In the genomic region with DNA sequence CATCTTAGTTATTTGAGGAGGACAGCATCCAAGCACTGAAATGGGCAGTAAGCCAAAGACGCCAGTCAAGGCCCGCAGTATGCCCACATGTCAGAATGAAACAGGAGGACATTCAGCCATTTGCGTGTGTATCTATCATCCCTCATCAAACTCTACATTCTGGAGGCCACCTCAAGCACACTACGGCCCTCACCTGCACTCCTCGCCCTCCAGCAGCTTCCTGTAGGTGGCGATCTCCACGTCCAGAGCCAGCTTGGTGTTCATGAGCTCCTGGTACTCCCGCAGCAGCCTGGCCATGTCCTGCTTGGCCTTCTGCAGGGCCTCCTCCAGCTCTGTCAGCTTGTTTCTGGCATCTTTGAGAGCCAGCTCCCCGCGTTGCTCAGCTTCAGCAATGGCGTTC, we compare ENCODE assay signal across 20 mouse cellular contexts. TPM values are rescaled to one million over a fixed set of nuclear protein-coding genes. Genes with fewer than 3 reads are reported as not detected.
DNase-seq lines count a peak whose midpoint lies in the region; ATAC-seq and TF ChIP-seq lines count a peak whose summit lies in the region.
"Had no signal": no experiment of that assay in that cellular context is flagged by ENCODE, and none has a peak within 500 bp of the region (broad histone marks: within the 10 kb centered on the region; RNA-seq: fewer than 3 reads in every experiment).

No protein-coding gene starts in this region.

- 0 out of 2 replicates have a peak overlapping the region, but pooled peaks have one; percentile 14 for H3K4me2 ChIP-seq in embryonic facial prominence, embryonic 13.5 days
- no peak overlapping the region for H3K4me2 ChIP-seq in liver, embryonic 14.5 days (ENCODE audit: low read depth)
- no peak overlapping the region for H3K4me2 ChIP-seq in liver, embryonic 12.5 days
- H3K4me2 ChIP-seq in embryonic facial prominence, embryonic 15.5 days (replicated peaks) = 0 out of 2 replicates have a peak overlapping the region, but pooled peaks have one; percentile 15
- H3K4me2 ChIP-seq: heart, embryonic 13.5 days had no signal

- no peaks in the 10 kb centered on the region for H3K36me3 ChIP-seq in embryonic facial prominence, embryonic 13.5 days
- H3K36me3 ChIP-seq in embryonic facial prominence, embryonic 10.5 days (replicated peaks) = no peaks in the 10 kb centered on the region
- no peaks in the 10 kb centered on the region for H3K36me3 ChIP-seq in liver, embryonic 14.5 days (replicated peaks; ENCODE audit: control insufficient read depth, insufficient read depth, low read depth)
- no peaks in the 10 kb centered on the region for H3K36me3 ChIP-seq in liver, embryonic 12.5 days
- no peaks in the 10 kb centered on the region for H3K36me3 ChIP-seq in thymus, adult 2 months (ENCODE audit: control insufficient read depth, insufficient read depth, low read length)
- H3K36me3 ChIP-seq in embryonic facial prominence, embryonic 15.5 days = no peaks in the 10 kb centered on the region
- H3K36me3 ChIP-seq: heart, embryonic 13.5 days; hindbrain, embryonic 10.5 days had no signal

- TF ChIP-seq POLR2A in thymus, adult 2 months (IDR thresholded peaks at IDR 0.05; ENCODE audit: control insufficient read depth, extremely low read depth, insufficient read depth, low read length, poor library complexity) = no peak

- H3K9me3 ChIP-seq in embryonic facial prominence, embryonic 13.5 days = no peaks in the 10 kb centered on the region
- H3K9me3 ChIP-seq in embryonic facial prominence, embryonic 10.5 days = no peaks in the 10 kb centered on the region
- H3K9me3 ChIP-seq in liver, embryonic 14.5 days (ENCODE audit: control insufficient read depth, low read length) = no peaks in the 10 kb centered on the region
- H3K9me3 ChIP-seq in liver, embryonic 12.5 days (replicated peaks) = no peaks in the 10 kb centered on the region
- no peaks in the 10 kb centered on the region for H3K9me3 ChIP-seq in embryonic facial prominence, embryonic 15.5 days (replicated peaks)
- H3K9me3 ChIP-seq: heart, embryonic 13.5 days; hindbrain, embryonic 10.5 days had no signal

- H3K4me3 ChIP-seq in embryonic facial prominence, embryonic 13.5 days = no peak overlapping the region
- H3K4me3 ChIP-seq in embryonic facial prominence, embryonic 10.5 days = no peak overlapping the region
- H3K4me3 ChIP-seq in liver, embryonic 14.5 days (ENCODE audit: insufficient read depth in 1 of 2, low read depth in 2 of 2, low read length in 2 of 2) = no peak overlapping the region
- H3K4me3 ChIP-seq in liver, embryonic 12.5 days = no peak overlapping the region
- H3K4me3 ChIP-seq in thymus, adult 2 months (ENCODE audit: control insufficient read depth, insufficient read depth, low read length) = no peak overlapping the region
- H3K4me3 ChIP-seq in embryonic facial prominence, embryonic 15.5 days (replicated peaks) = no peak overlapping the region
- H3K4me3 ChIP-seq: erythroblast, embryonic 14.5 days; heart, embryonic 13.5 days; hindbrain, embryonic 10.5 days had no signal

- no peak overlapping the region for H3K9ac ChIP-seq in embryonic facial prominence, embryonic 13.5 days
- H3K9ac ChIP-seq in liver, embryonic 14.5 days (replicated peaks) = no peak overlapping the region
- no peak overlapping the region for H3K9ac ChIP-seq in liver, embryonic 12.5 days
- no peak overlapping the region for H3K9ac ChIP-seq in embryonic facial prominence, embryonic 15.5 days
- H3K9ac ChIP-seq: heart, embryonic 13.5 days had no signal

- no peak for DNase-seq in embryonic facial prominence, embryonic 10.5 days (ENCODE audit: low spot score)
- no peak for DNase-seq in liver, embryonic 14.5 days (ENCODE audit: low read depth in 3 of 3, low spot score in 3 of 3)
- DNase-seq in thymus, postnatal 4 days = peak; percentile 20
- DNase-seq in thymus, adult 2 months = no peak
- DNase-seq: gastrocnemius, postnatal 25 days; thymus, adult 18-20 months had no signal

- 67% methylated on average over 11 of the region's 11 CpGs for WGBS in embryonic facial prominence, embryonic 13.5 days
- WGBS in embryonic facial prominence, embryonic 10.5 days = 68% methylated on average over 11 of the region's 11 CpGs
- 49% methylated on average over 11 of the region's 11 CpGs for WGBS in liver, embryonic 14.5 days (ENCODE audit: insufficient replicate concordance)
- 50% methylated on average over 11 of the region's 11 CpGs for WGBS in liver, embryonic 12.5 days (ENCODE audit: insufficient replicate concordance)
- 67% methylated on average over 11 of the region's 11 CpGs for WGBS in thymus, adult 2 months
- 66% methylated on average over 11 of the region's 11 CpGs for WGBS in embryonic facial prominence, embryonic 15.5 days

- H3K27ac ChIP-seq in embryonic facial prominence, embryonic 13.5 days = no peak overlapping the region
- no peak overlapping the region for H3K27ac ChIP-seq in embryonic facial prominence, embryonic 10.5 days (replicated peaks)
- H3K27ac ChIP-seq in liver, embryonic 14.5 days = no peak overlapping the region
- no peak overlapping the region for H3K27ac ChIP-seq in liver, embryonic 12.5 days
- no peak overlapping the region for H3K27ac ChIP-seq in thymus, adult 2 months (ENCODE audit: control insufficient read depth, insufficient read depth, low read length)
- H3K27ac ChIP-seq in embryonic facial prominence, embryonic 15.5 days (replicated peaks) = no peak overlapping the region
- H3K27ac ChIP-seq: heart, embryonic 13.5 days; hindbrain, embryonic 10.5 days had no signal

- peak; percentile 26; the same call in 1 of the 2 replicates for TF ChIP-seq CTCF in liver, embryonic 14.5 days (IDR thresholded peaks at IDR 0.05; ENCODE audit: low read depth)
- no peak for TF ChIP-seq CTCF in thymus, adult 2 months (IDR thresholded peaks at IDR 0.05; ENCODE audit: borderline replicate concordance, control insufficient read depth, extremely low read depth, insufficient read depth, low read length, poor library complexity)

- TF ChIP-seq EP300 in liver, embryonic 14.5 days (IDR thresholded peaks at IDR 0.05; ENCODE audit: low read depth) = no peak

- no peak for ATAC-seq in embryonic facial prominence, embryonic 13.5 days (ENCODE audit: insufficient number of reproducible peaks, insufficient read depth, low FRiP score, low TSS enrichment, low read depth)
- no peak for ATAC-seq in liver, embryonic 14.5 days (ENCODE audit: insufficient read depth)
- no peak for ATAC-seq in liver, embryonic 12.5 days
- no peak for ATAC-seq in embryonic facial prominence, embryonic 15.5 days (ENCODE audit: insufficient number of reproducible peaks, low FRiP score, low TSS enrichment, low read depth)
- ATAC-seq in erythroblast, adult 5-6 weeks (replicated peaks; ENCODE audit: low FRiP score, poor library complexity, severe bottlenecking) = no peak
- ATAC-seq: intestine, embryonic 16.5 days had no signal

- H3K4me1 ChIP-seq in embryonic facial prominence, embryonic 13.5 days = peaks cover 5% of the 10 kb centered on the region; the same call in 1 of the 2 replicates
- peaks cover 6% of the 10 kb centered on the region; the same call in 1 of the 2 replicates for H3K4me1 ChIP-seq in embryonic facial prominence, embryonic 10.5 days
- no peaks in the 10 kb centered on the region for H3K4me1 ChIP-seq in liver, embryonic 14.5 days (replicated peaks; ENCODE audit: control insufficient read depth in 2 of 2, insufficient read depth in 2 of 2, low read length in 1 of 2)
- H3K4me1 ChIP-seq in liver, embryonic 12.5 days = no peaks in the 10 kb centered on the region
- H3K4me1 ChIP-seq in thymus, adult 2 months (replicated peaks; ENCODE audit: control insufficient read depth, insufficient read depth, low read length) = no peaks in the 10 kb centered on the region
- H3K4me1 ChIP-seq in embryonic facial prominence, embryonic 15.5 days = peaks cover 7% of the 10 kb centered on the region
- H3K4me1 ChIP-seq: heart, embryonic 13.5 days had no signal

- H3K27me3 ChIP-seq in embryonic facial prominence, embryonic 13.5 days = no peaks in the 10 kb centered on the region
- H3K27me3 ChIP-seq in embryonic facial prominence, embryonic 10.5 days (replicated peaks; ENCODE audit: low read depth, poor library complexity, severe bottlenecking) = no peaks in the 10 kb centered on the region
- no peaks in the 10 kb centered on the region for H3K27me3 ChIP-seq in liver, embryonic 14.5 days (ENCODE audit: control insufficient read depth, insufficient read depth, low read length)
- H3K27me3 ChIP-seq in liver, embryonic 12.5 days (replicated peaks) = peaks cover 8% of the 10 kb centered on the region
- no peaks in the 10 kb centered on the region for H3K27me3 ChIP-seq in thymus, adult 2 months (ENCODE audit: control insufficient read depth, insufficient read depth, low read length)
- H3K27me3 ChIP-seq in embryonic facial prominence, embryonic 15.5 days = no peaks in the 10 kb centered on the region

RNA-seq across cellular contexts. Expression of a gene that starts 4.0 kb away (rescaled TPM):
- polyA plus RNA-seq in embryonic facial prominence, embryonic 13.5 days (2015; fragmentation: Nextera tagmentation; extraction: Ambion mirVana) = 403 and 498 TPM in 2 replicates
- polyA plus RNA-seq in embryonic facial prominence, embryonic 10.5 days (2016; fragmentation: Nextera tagmentation; extraction: Ambion mirVana) = 1.1 and 5.4 TPM in 2 replicates
- polyA plus RNA-seq in liver, embryonic 14.5 days (2012; rRNA removed) = 0.36 and 0.45 TPM in 2 replicates
- polyA plus RNA-seq in liver, embryonic 14.5 days (2014; fragmentation: Nextera tagmentation; extraction: Ambion mirVana) = not detected in 2 replicates
- 0.08 and 0.38 TPM in 2 replicates for polyA plus RNA-seq in liver, embryonic 12.5 days (2016; fragmentation: Nextera tagmentation; extraction: Ambion mirVana)
- 154 and 184 TPM in 2 replicates for polyA plus RNA-seq in thymus, adult 2 months (2012; rRNA removed)
- polyA plus RNA-seq in embryonic facial prominence, embryonic 15.5 days (2015; fragmentation: Nextera tagmentation; extraction: Ambion mirVana) = 867 and 987 TPM in 2 replicates
- total RNA-seq in erythroblast, adult 5-6 weeks (2015; ENCODE audit: low replicate concordance) = not detected in 2 replicates
- total RNA-seq in erythroblast, adult 5-6 weeks (2017; ENCODE audit: low replicate concordance) = not detected in 2 replicates
- total RNA-seq: gastrocnemius, postnatal 25 days; left cerebral cortex, adult 8-10 months; megakaryocyte-erythroid progenitor cell, adult 5-6 weeks had no signal
- polyA plus RNA-seq: erythroblast, embryonic 14.5 days; frontal cortex, adult 2 months had no signal

RNA-seq across cellular contexts. Expression of a gene that starts 14.6 kb away (rescaled TPM):
- 29.7 and 31.8 TPM in 2 replicates for polyA plus RNA-seq in embryonic facial prominence, embryonic 13.5 days (2015; fragmentation: Nextera tagmentation; extraction: Ambion mirVana)
- 0.06 and 0.09 TPM in 2 replicates for polyA plus RNA-seq in embryonic facial prominence, embryonic 10.5 days (2016; fragmentation: Nextera tagmentation; extraction: Ambion mirVana)
- polyA plus RNA-seq in liver, embryonic 14.5 days (2012; rRNA removed) = 0.01 TPM in 1 of 2 replicates, not detected in the other
- not detected in 2 replicates for polyA plus RNA-seq in liver, embryonic 14.5 days (2014; fragmentation: Nextera tagmentation; extraction: Ambion mirVana)
- not detected in 2 replicates for polyA plus RNA-seq in liver, embryonic 12.5 days (2016; fragmentation: Nextera tagmentation; extraction: Ambion mirVana)
- 2.3 and 2.4 TPM in 2 replicates for polyA plus RNA-seq in thymus, adult 2 months (2012; rRNA removed)
- 310 and 324 TPM in 2 replicates for polyA plus RNA-seq in embryonic facial prominence, embryonic 15.5 days (2015; fragmentation: Nextera tagmentation; extraction: Ambion mirVana)
- not detected in 2 replicates for total RNA-seq in erythroblast, adult 5-6 weeks (2015; ENCODE audit: low replicate concordance)
- total RNA-seq in erythroblast, adult 5-6 weeks (2017; ENCODE audit: low replicate concordance) = not detected in 2 replicates
- total RNA-seq: gastrocnemius, postnatal 25 days; layer of hippocampus, adult 18-20 months; left cerebral cortex, adult 8-10 months; megakaryocyte-erythroid progenitor cell, adult 5-6 weeks had no signal
- polyA plus RNA-seq: erythroblast, embryonic 14.5 days; frontal cortex, adult 2 months; heart, embryonic 13.5 days; hindbrain, embryonic 10.5 days had no signal

RNA-seq across cellular contexts. Expression of a gene that starts 28.6 kb away (rescaled TPM):
- polyA plus RNA-seq in embryonic facial prominence, embryonic 13.5 days (2015; fragmentation: Nextera tagmentation; extraction: Ambion mirVana) = 0.41 TPM in 1 of 2 replicates, not detected in the other
- not detected in 2 replicates for polyA plus RNA-seq in embryonic facial prominence, embryonic 10.5 days (2016; fragmentation: Nextera tagmentation; extraction: Ambion mirVana)
- not detected in 2 replicates for polyA plus RNA-seq in liver, embryonic 14.5 days (2012; rRNA removed)
- not detected in 2 replicates for polyA plus RNA-seq in liver, embryonic 14.5 days (2014; fragmentation: Nextera tagmentation; extraction: Ambion mirVana)
- polyA plus RNA-seq in liver, embryonic 12.5 days (2016; fragmentation: Nextera tagmentation; extraction: Ambion mirVana) = not detected in 2 replicates
- 0.68 and 1.1 TPM in 2 replicates for polyA plus RNA-seq in thymus, adult 2 months (2012; rRNA removed)
- polyA plus RNA-seq in embryonic facial prominence, embryonic 15.5 days (2015; fragmentation: Nextera tagmentation; extraction: Ambion mirVana) = 8.2 and 9.1 TPM in 2 replicates
- total RNA-seq in erythroblast, adult 5-6 weeks (2015; ENCODE audit: low replicate concordance) = not detected in 2 replicates
- total RNA-seq in erythroblast, adult 5-6 weeks (2017; ENCODE audit: low replicate concordance) = not detected in 2 replicates
- total RNA-seq: gastrocnemius, postnatal 25 days; layer of hippocampus, adult 18-20 months; left cerebral cortex, adult 8-10 months; megakaryocyte-erythroid progenitor cell, adult 5-6 weeks had no signal
- polyA plus RNA-seq: erythroblast, embryonic 14.5 days; frontal cortex, adult 2 months; heart, embryonic 13.5 days; hindbrain, embryonic 10.5 days; intestine, embryonic 16.5 days; limb, embryonic 14.5 days had no signal

RNA-seq across cellular contexts. Expression of a gene that starts 34.2 kb away (rescaled TPM):
- 0.34 TPM in 1 of 2 replicates, not detected in the other for polyA plus RNA-seq in embryonic facial prominence, embryonic 13.5 days (2015; fragmentation: Nextera tagmentation; extraction: Ambion mirVana)
- not detected in 2 replicates for polyA plus RNA-seq in embryonic facial prominence, embryonic 10.5 days (2016; fragmentation: Nextera tagmentation; extraction: Ambion mirVana)
- polyA plus RNA-seq in liver, embryonic 14.5 days (2012; rRNA removed) = not detected in 2 replicates
- polyA plus RNA-seq in liver, embryonic 14.5 days (2014; fragmentation: Nextera tagmentation; extraction: Ambion mirVana) = not detected in 2 replicates
- polyA plus RNA-seq in liver, embryonic 12.5 days (2016; fragmentation: Nextera tagmentation; extraction: Ambion mirVana) = not detected in 2 replicates
- polyA plus RNA-seq in thymus, adult 2 months (2012; rRNA removed) = 1.5 and 2.0 TPM in 2 replicates
- polyA plus RNA-seq in embryonic facial prominence, embryonic 15.5 days (2015; fragmentation: Nextera tagmentation; extraction: Ambion mirVana) = 101 and 197 TPM in 2 replicates
- total RNA-seq in erythroblast, adult 5-6 weeks (2015; ENCODE audit: low replicate concordance) = not detected in 2 replicates
- total RNA-seq in erythroblast, adult 5-6 weeks (2017; ENCODE audit: low replicate concordance) = 0.14 TPM in 1 of 2 replicates, not detected in the other
- total RNA-seq: gastrocnemius, postnatal 25 days; layer of hippocampus, adult 18-20 months; left cerebral cortex, adult 8-10 months; megakaryocyte-erythroid progenitor cell, adult 5-6 weeks; neutrophil, adult 5-6 weeks had no signal
- polyA plus RNA-seq: erythroblast, embryonic 14.5 days; frontal cortex, adult 2 months; heart, embryonic 13.5 days; hindbrain, embryonic 10.5 days; intestine, embryonic 16.5 days had no signal

Comparison
In these comparisons a context has a peak if more than half of its experiments do, and no peak if none do; other contexts are left out.
1. RNA of a gene that starts 4.0 kb away (polyA plus RNA-seq): 867 to 987 TPM in embryonic facial prominence, embryonic 15.5 days, 403 to 498 TPM in embryonic facial prominence, embryonic 13.5 days and 154 to 184 TPM in thymus, adult 2 months; 1.1 to 5.4 TPM in embryonic facial prominence, embryonic 10.5 days, 0.36 to 0.45 TPM in liver, embryonic 14.5 days and 0.08 to 0.38 TPM in liver, embryonic 12.5 days; every median in the first group is over 10 times any median in the second.
2. H3K4me2 ChIP-seq: peak in embryonic facial prominence, embryonic 13.5 days (single experiment) and embryonic facial prominence, embryonic 15.5 days (single experiment); none in liver, embryonic 14.5 days (single experiment) and liver, embryonic 12.5 days (single experiment).